Mouse (Mus musculus) cerebellum, adult 2 months (tissue): ENCODE data around the gene Nudt4.

ENCODE experiments used
- CTCF ChIP-seq: fragments of 200-500 bp; IDR thresholded peaks from 2 replicates; pipeline ENCODE4 v1.5.1; 2011; ENCODE audit warnings: low read depth, mild to moderate bottlenecking, control low read depth, low read length, moderate library complexity, borderline replicate concordance; ENCODE audit not compliant: insufficient read depth
- POLR2A ChIP-seq: fragments of 200-500 bp; IDR thresholded peaks from 2 replicates; pipeline ENCODE4 v1.6.1; 2011; ENCODE audit warnings: low read length, control low read depth, borderline replicate concordance; ENCODE audit not compliant: insufficient read depth

DNA sequence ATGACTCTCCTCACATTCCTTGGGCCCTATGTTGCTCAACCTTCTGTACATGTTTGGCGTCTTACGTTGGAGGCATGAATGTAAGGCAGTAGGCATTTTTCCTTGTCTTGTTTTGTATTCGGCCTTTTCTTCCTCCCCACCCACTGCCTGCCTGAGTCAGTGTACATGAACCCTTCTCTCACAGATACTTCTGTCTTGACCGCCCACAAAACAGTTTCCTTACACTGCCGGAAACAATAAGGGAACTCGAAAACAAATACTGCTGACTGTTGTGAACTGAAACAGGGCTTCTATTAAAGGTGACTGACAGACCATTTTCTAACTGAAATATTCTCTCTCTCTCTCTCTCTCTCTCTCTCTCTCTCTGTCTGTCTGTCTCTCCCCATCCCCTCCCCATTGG, 55.2 kb downstream of the Nudt4 start:
- TF ChIP-seq CTCF (no peak), POLR2A (no peak)
